Mouse (Mus musculus) mouse embryonic stem cell (cell line): ENCODE data around the gene Nop58.
"Not testable (repeated sequence)": the region's sequence is repeated elsewhere in the genome, so short reads cannot be mapped to it uniquely, and the experiment has no call there.

Source experiments
- in situ Hi-C, 2 experiments: fragments of 300-500 bp; cut with MboI; formaldehyde crosslinking; loops; 1 replicate in 1 of 2; 3 replicates in 1 of 2; pipeline ENCODE4 v1.14.3; 2019 to 2020; ENCODE audit warnings: low sequenced_read_pairs in 2 of 2, low pct_unique_long_range_greater_than_20kb in 1 of 2, mixed read lengths in 1 of 2; ENCODE audit not compliant: unreplicated experiment in 1 of 2

Nop58 gene

GRCm38 (mm10) chr1:59697751-59698150 is 13.0 kb downstream of the Nop58 start:
- in situ Hi-C loops = loop anchor here in 1 of 2 experiments (25.0 kb wide), 1 partner anchor 1285 kb away; the partner anchor contains the start of gene Clk1

GRCm38 (mm10) chr1:59698207-59698606 is 13.4 kb downstream of the Nop58 start:
- in situ Hi-C loops = loop anchor here in 1 of 2 experiments (25.0 kb wide), 1 partner anchor 1286 kb away; the partner anchor contains the start of gene Clk1

- in situ Hi-C loops = no loop called here
These were observed 17.0 kb downstream of the Nop58 start for GRCm38 (mm10) chr1:59701766-59702165.

- in situ Hi-C loops = no loop called here
These were observed 35.1 kb downstream of the Nop58 start for GRCm38 (mm10) chr1:59719900-59720299.

GRCm38 (mm10) chr1:59725661-59726060 is 40.9 kb downstream of the Nop58 start:
- in situ Hi-C loops = no loop called here

GRCm38 (mm10) chr1:59730106-59730505 is 45.3 kb downstream of the Nop58 start:
- in situ Hi-C loops = no loop called here

- in situ Hi-C loops = no loop called here
These were observed 46.0 kb downstream of the Nop58 start for GRCm38 (mm10) chr1:59730737-59731136.

GRCm38 (mm10) chr1:59734076-59734475 is 49.3 kb downstream of the Nop58 start:
- in situ Hi-C loops = no loop called here

GRCm38 (mm10) chr1:59738768-59739414 is 54.1 kb downstream of the Nop58 start:
- in situ Hi-C loops = no loop called here

- in situ Hi-C loops = no loop called here
These were observed 55.0 kb downstream of the Nop58 start for GRCm38 (mm10) chr1:59739577-59740354.

GRCm38 (mm10) chr1:59749047-59749446 is 64.3 kb downstream of the Nop58 start:
- in situ Hi-C loops = no loop called here

GRCm38 (mm10) chr1:59749724-59750123 is 65.0 kb downstream of the Nop58 start:
- in situ Hi-C loops = not testable (repeated sequence)

GRCm38 (mm10) chr1:59755298-59755697 is 70.5 kb downstream of the Nop58 start:
- in situ Hi-C loops = no loop called here

- in situ Hi-C loops = no loop called here
These were observed 73.6 kb downstream of the Nop58 start for GRCm38 (mm10) chr1:59758325-59758724.

GRCm38 (mm10) chr1:59762208-59762607 is 77.4 kb downstream of the Nop58 start:
- in situ Hi-C loops = no loop called here

- in situ Hi-C loops = no loop called here
These were observed 77.9 kb downstream of the Nop58 start for GRCm38 (mm10) chr1:59762651-59763163.

GRCm38 (mm10) chr1:59763164-59763768 is 78.5 kb downstream of the Nop58 start, which contains the start of gene Bmpr2:
TSS of gene Bmpr2 (plus strand) at chr1:59763400.
- in situ Hi-C loops = no loop called here

GRCm38 (mm10) chr1:59763781-59764251 is 79.0 kb downstream of the Nop58 start:
- in situ Hi-C loops = no loop called here

GRCm38 (mm10) chr1:59764407-59764971 is 79.7 kb downstream of the Nop58 start:
- in situ Hi-C loops = no loop called here
